Mouse (Mus musculus) G1E (cell line): Measurements from ENCODE around the gene Zfp503.

Source experiments
- CTCF ChIP-seq: IDR thresholded peaks from 2 replicates; pipeline ENCODE4 v1.5.1; 2012; ENCODE audit warnings: low read depth, low read length, inconsistent platforms, mixed read lengths
- GATA1 ChIP-seq: IDR thresholded peaks from 2 replicates; pipeline ENCODE4 v1.6.1; 2012; ENCODE audit warnings: borderline replicate concordance, low read length, inconsistent platforms, mixed read lengths

- TF ChIP-seq CTCF = no peak
- TF ChIP-seq GATA1 = no peak
Observed at GRCm38 (mm10) chr14:21944946-21945345, 44.5 kb downstream of the Zfp503 start.
